ENCODE assay signal across 8 mouse cellular contexts in the genomic region with DNA sequence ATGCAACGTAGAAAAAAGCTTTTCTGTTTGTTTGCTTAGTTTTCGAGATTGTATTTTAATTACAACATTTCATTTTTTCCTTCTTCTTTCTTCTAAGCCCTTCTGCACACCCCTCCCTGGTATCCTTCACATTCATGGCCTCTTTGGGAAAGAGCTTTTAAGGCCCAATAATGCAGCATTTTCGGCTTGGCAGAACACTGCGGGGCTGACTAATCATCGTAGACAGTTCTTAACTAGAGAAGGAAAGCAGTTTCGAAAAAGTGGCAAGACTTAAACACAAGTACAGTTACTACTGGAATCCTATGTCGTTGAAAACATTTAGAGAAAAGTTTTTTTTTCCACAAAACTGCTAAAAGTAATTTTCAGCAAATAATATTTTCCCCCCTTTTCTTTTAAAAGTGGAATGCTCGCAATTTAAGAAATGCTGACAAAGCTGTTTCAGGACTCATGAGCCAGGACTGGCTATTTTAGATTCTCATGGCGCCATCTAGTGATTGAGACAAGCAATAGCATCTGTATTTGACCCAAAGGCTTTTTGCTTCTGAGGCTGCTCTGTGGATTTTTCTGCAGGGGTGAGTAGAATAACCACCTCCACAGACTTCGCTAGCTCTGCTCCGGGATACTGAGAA.
DNase-seq lines count a peak whose midpoint lies in the region; ATAC-seq and TF ChIP-seq lines count a peak whose summit lies in the region.

No protein-coding gene starts in this region.

- ATAC-seq in liver, embryonic 12.5 days = no peak
- ATAC-seq in liver, embryonic 11.5 days (replicated peaks; ENCODE audit: low FRiP score) = no peak; the same call in 1 of the 2 replicates
- peak; percentile 44; the same call in 1 of the 2 replicates for ATAC-seq in heart, postnatal 0 days (ENCODE audit: insufficient read depth, low read depth)
- peak; percentile 57; the same call in 1 of the 2 replicates for ATAC-seq in limb, embryonic 14.5 days (ENCODE audit: low FRiP score, low read depth)
- ATAC-seq in neural tube, embryonic 14.5 days (ENCODE audit: low read depth) = peak; percentile 69; the same call in 1 of the 2 replicates
- no peak for ATAC-seq in erythroid progenitor cell, adult 5-6 weeks (replicated peaks; ENCODE audit: low FRiP score, poor library complexity, severe bottlenecking)

- WGBS in liver, embryonic 12.5 days (ENCODE audit: insufficient replicate concordance) = 36% methylated on average over 11 of the region's 11 CpGs
- 40% methylated on average over 11 of the region's 11 CpGs for WGBS in liver, embryonic 11.5 days
- 36% methylated on average over 11 of the region's 11 CpGs for WGBS in heart, postnatal 0 days
- WGBS in limb, embryonic 14.5 days = 41% methylated on average over 11 of the region's 11 CpGs
- 42% methylated on average over 11 of the region's 11 CpGs for WGBS in neural tube, embryonic 14.5 days

- no peaks in the 10 kb centered on the region for H3K27me3 ChIP-seq in liver, embryonic 12.5 days (replicated peaks)
- H3K27me3 ChIP-seq in liver, embryonic 11.5 days (replicated peaks; ENCODE audit: control insufficient read depth, insufficient read depth, low read length) = no peaks in the 10 kb centered on the region
- H3K27me3 ChIP-seq in heart, postnatal 0 days (ENCODE audit: control insufficient read depth, insufficient read depth, low read length) = no peaks in the 10 kb centered on the region
- H3K27me3 ChIP-seq in limb, embryonic 14.5 days (ENCODE audit: control insufficient read depth, insufficient read depth, low read length) = no peaks in the 10 kb centered on the region
- no peaks in the 10 kb centered on the region for H3K27me3 ChIP-seq in neural tube, embryonic 14.5 days (ENCODE audit: control insufficient read depth, insufficient read depth, low read length)

- no peaks in the 10 kb centered on the region for H3K36me3 ChIP-seq in liver, embryonic 12.5 days
- H3K36me3 ChIP-seq in liver, embryonic 11.5 days (ENCODE audit: control insufficient read depth, insufficient read depth, low read length) = no peaks in the 10 kb centered on the region
- no peaks in the 10 kb centered on the region for H3K36me3 ChIP-seq in heart, postnatal 0 days (replicated peaks; ENCODE audit: control insufficient read depth, insufficient read depth, low read length)
- no peaks in the 10 kb centered on the region for H3K36me3 ChIP-seq in limb, embryonic 14.5 days (ENCODE audit: control insufficient read depth, insufficient read depth, low read length)
- H3K36me3 ChIP-seq in neural tube, embryonic 14.5 days (ENCODE audit: control insufficient read depth, insufficient read depth, low read length) = no peaks in the 10 kb centered on the region

- TF ChIP-seq POLR2A in limb, embryonic 14.5 days (IDR thresholded peaks at IDR 0.05; ENCODE audit: borderline replicate concordance, extremely low read depth, insufficient read depth, insufficient read length) = no peak

- H3K9ac ChIP-seq in liver, embryonic 12.5 days = no peak overlapping the region
- no peak overlapping the region for H3K9ac ChIP-seq in liver, embryonic 11.5 days (ENCODE audit: low read depth, low read length)
- H3K9ac ChIP-seq in heart, postnatal 0 days (replicated peaks; ENCODE audit: low read depth, low read length) = no peak overlapping the region
- H3K9ac ChIP-seq in limb, embryonic 14.5 days (ENCODE audit: low read depth, low read length, severe bottlenecking) = no peak overlapping the region
- no peak overlapping the region for H3K9ac ChIP-seq in neural tube, embryonic 14.5 days (replicated peaks; ENCODE audit: low read depth, low read length)

- TF ChIP-seq CTCF in heart, postnatal 0 days (IDR thresholded peaks at IDR 0.05; ENCODE audit: low read depth) = peak; percentile 76

- no peaks in the 10 kb centered on the region for H3K9me3 ChIP-seq in liver, embryonic 12.5 days (replicated peaks)
- no peaks in the 10 kb centered on the region for H3K9me3 ChIP-seq in liver, embryonic 11.5 days (ENCODE audit: control insufficient read depth, low read length)
- no peaks in the 10 kb centered on the region for H3K9me3 ChIP-seq in heart, postnatal 0 days (replicated peaks; ENCODE audit: control insufficient read depth, low read length)
- H3K9me3 ChIP-seq in limb, embryonic 14.5 days (ENCODE audit: control insufficient read depth, low read length) = no peaks in the 10 kb centered on the region
- no peaks in the 10 kb centered on the region for H3K9me3 ChIP-seq in neural tube, embryonic 14.5 days (ENCODE audit: control insufficient read depth, low read length)

- no peak overlapping the region for H3K4me3 ChIP-seq in liver, embryonic 12.5 days
- no peak overlapping the region for H3K4me3 ChIP-seq in liver, embryonic 11.5 days (ENCODE audit: low read depth, low read length)
- 0 out of 2 replicates have a peak overlapping the region, but pooled peaks have one; percentile 20 for H3K4me3 ChIP-seq in heart, postnatal 0 days (ENCODE audit: low read depth, low read length)
- H3K4me3 ChIP-seq in limb, embryonic 14.5 days (replicated peaks; ENCODE audit: low read length) = no peak overlapping the region
- H3K4me3 ChIP-seq in neural tube, embryonic 14.5 days (ENCODE audit: low read depth, low read length) = no peak overlapping the region

- H3K4me2 ChIP-seq in liver, embryonic 12.5 days = 0 out of 2 replicates have a peak overlapping the region, but pooled peaks have one; percentile 18
- no peak overlapping the region for H3K4me2 ChIP-seq in liver, embryonic 11.5 days
- H3K4me2 ChIP-seq in heart, postnatal 0 days (ENCODE audit: low read depth, low read length) = peak overlapping the region; percentile 26; the same call in 1 of the 2 replicates
- no peak overlapping the region for H3K4me2 ChIP-seq in limb, embryonic 14.5 days (replicated peaks; ENCODE audit: low read depth, low read length, severe bottlenecking)
- no peak overlapping the region for H3K4me2 ChIP-seq in neural tube, embryonic 14.5 days (ENCODE audit: low read depth, low read length)

- no peaks in the 10 kb centered on the region for H3K4me1 ChIP-seq in liver, embryonic 12.5 days
- H3K4me1 ChIP-seq in liver, embryonic 11.5 days (replicated peaks; ENCODE audit: control insufficient read depth, insufficient read depth, low read length) = no peaks in the 10 kb centered on the region
- no peaks in the 10 kb centered on the region for H3K4me1 ChIP-seq in heart, postnatal 0 days (ENCODE audit: control insufficient read depth, insufficient read depth)
- H3K4me1 ChIP-seq in limb, embryonic 14.5 days (ENCODE audit: control insufficient read depth, insufficient read depth, low read length) = no peaks in the 10 kb centered on the region
- no peaks in the 10 kb centered on the region for H3K4me1 ChIP-seq in neural tube, embryonic 14.5 days (ENCODE audit: control insufficient read depth, insufficient read depth, low read length)

- H3K27ac ChIP-seq in liver, embryonic 12.5 days = no peak overlapping the region
- no peak overlapping the region for H3K27ac ChIP-seq in liver, embryonic 11.5 days (ENCODE audit: low read depth, low read length)
- H3K27ac ChIP-seq in heart, postnatal 0 days (ENCODE audit: low read depth) = no peak overlapping the region
- no peak overlapping the region for H3K27ac ChIP-seq in limb, embryonic 14.5 days (replicated peaks; ENCODE audit: low read depth, low read length)
- no peak overlapping the region for H3K27ac ChIP-seq in neural tube, embryonic 14.5 days (ENCODE audit: low read depth, low read length)

- no peak for DNase-seq in liver, embryonic 11.5 days (ENCODE audit: low spot score)
- peak; percentile 48 for DNase-seq in MN1 (ENCODE audit: low spot score)
- DNase-seq in cerebellum, adult 9-10 months = peak; percentile 50
- DNase-seq in heart, postnatal 0 days (ENCODE audit: low spot score) = peak; percentile 66
- peak; percentile 88 for DNase-seq in limb, embryonic 14.5 days (ENCODE audit: low spot score)

- no peak for TF ChIP-seq EP300 in heart, postnatal 0 days (IDR thresholded peaks at IDR 0.05; ENCODE audit: low read depth)

Comparison
In these comparisons a context has a peak if more than half of its experiments do, and no peak if none do; other contexts are left out.
1. H3K4me2 ChIP-seq: peak in liver, embryonic 12.5 days (single experiment) and heart, postnatal 0 days (single experiment); none in liver, embryonic 11.5 days (single experiment), limb, embryonic 14.5 days (single experiment) and neural tube, embryonic 14.5 days (single experiment).
2. ATAC-seq: peak in heart, postnatal 0 days (single experiment), limb, embryonic 14.5 days (single experiment) and neural tube, embryonic 14.5 days (single experiment); none in liver, embryonic 12.5 days (single experiment), liver, embryonic 11.5 days (single experiment) and erythroid progenitor cell, adult 5-6 weeks (single experiment).